Mouse (Mus musculus): ENCODE results near the gene Usp28. TPM values are rescaled to one million over a fixed set of nuclear protein-coding genes. Genes with fewer than 3 reads are reported as not detected.

The Usp28 gene
- total and polyA plus RNA-seq, 3 experiments: 5.8 to 9.3 (median 7.0) TPM

- DNase-seq (ENCODE audit: extremely low read depth): no peak
- in situ Hi-C loops (cut with MboI; ENCODE audit: low pct_ligation_motif_present, low pct_unique_long_range_greater_than_20kb, low sequenced_read_pairs): no loop called here
- Histone ChIP-seq H3K27me3 (replicated peaks) (no peaks in the 10 kb centered on the region), H3K4me3 (replicated peaks in 1 of 3; ENCODE audit: low read depth in 2 of 3, low read length in 2 of 3, poor library complexity in 1 of 3) (no peak overlapping the region), H3K36me3 (replicated peaks in 1 of 2; ENCODE audit: control insufficient read depth in 1 of 2, insufficient read depth in 1 of 2, low read length in 1 of 2) (peaks cover 3 to 53% of the 10 kb centered on the region in 2 experiments), H3K9me3 (replicated peaks; ENCODE audit: low read length) (no peaks in the 10 kb centered on the region), H3K4me2 (ENCODE audit: insufficient read depth, low read depth, poor library complexity, severe bottlenecking) (no peak overlapping the region), H3K79me2 (replicated peaks; ENCODE audit: control insufficient read depth, extremely low read depth, insufficient read depth, poor library complexity, severe bottlenecking) (no peaks in the 10 kb centered on the region), H3K27ac (ENCODE audit: insufficient read depth, low read depth) (no peak overlapping the region), H3K4me1 (ENCODE audit: control insufficient read depth in 1 of 2, insufficient read depth in 2 of 2) (peaks cover 0 to 14% of the 10 kb centered on the region in 2 experiments; a peak in 2 of 4 replicates), H3K9ac (ENCODE audit: insufficient read depth, low read depth) (no peak overlapping the region)
- dilution Hi-C loops (cut with MboI; ENCODE audit: extremely low pct_ligation_motif_present, extremely low pct_unique_long_range_greater_than_20kb, low sequenced_read_pairs): no loop called here
- TF ChIP-seq MYC (IDR thresholded peaks at IDR 0.05; ENCODE audit: low read depth, low read length) (no peak), JUN (IDR thresholded peaks at IDR 0.05; ENCODE audit: insufficient read depth, low read depth, low read length) (no peak), USF2 (conservative IDR thresholded peaks at IDR 0.05; ENCODE audit: low read depth, low read length) (no peak), NELFE (IDR thresholded peaks at IDR 0.05; ENCODE audit: low read depth, low read length) (no peak), MAFK (IDR thresholded peaks at IDR 0.05; ENCODE audit: insufficient replicate concordance, low read length) (no peak), E2F4 (IDR thresholded peaks at IDR 0.05; ENCODE audit: insufficient replicate concordance, low read depth, low read length) (no peak), TBP (conservative IDR thresholded peaks at IDR 0.05; ENCODE audit: low read depth, low read length) (no peak), KAT2A (IDR thresholded peaks at IDR 0.05; ENCODE audit: insufficient replicate concordance, low read length) (no peak), ETS1 (conservative IDR thresholded peaks at IDR 0.05; ENCODE audit: low read depth, low read length) (no peak)
These were observed 14.1 kb downstream of the Usp28 start for GRCm38 (mm10) chr9:48999256-48999655.

DNA sequence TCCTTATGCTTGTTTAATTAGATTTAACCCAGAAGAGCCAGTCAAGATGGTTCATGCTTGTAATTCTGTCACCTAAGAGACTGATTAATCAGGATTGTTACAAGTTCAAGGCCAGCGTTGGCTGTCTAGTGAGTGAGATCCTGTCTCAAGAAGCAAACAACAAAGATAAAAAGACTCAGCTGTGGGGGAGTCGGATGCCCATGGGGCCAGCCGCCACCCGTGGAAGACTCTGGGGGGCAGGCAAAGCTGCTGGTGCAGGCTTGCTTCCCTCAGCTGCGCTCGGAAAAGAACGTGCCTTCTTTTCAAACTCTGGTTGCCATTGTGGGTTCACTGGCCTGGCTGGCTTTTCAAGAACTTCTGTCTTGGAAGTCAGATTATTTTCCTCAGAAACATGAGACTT lies 30.6 kb downstream of the Usp28 start:
- Histone ChIP-seq H3K4me3 (replicated peaks in 1 of 3; ENCODE audit: low read depth in 2 of 3, low read length in 2 of 3, poor library complexity in 1 of 3) (no peak overlapping the region), H3K79me2 (replicated peaks; ENCODE audit: control insufficient read depth, extremely low read depth, insufficient read depth, poor library complexity, severe bottlenecking) (no peaks in the 10 kb centered on the region), H3K27ac (ENCODE audit: insufficient read depth, low read depth) (no peak overlapping the region), H3K4me1 (ENCODE audit: control insufficient read depth in 1 of 2, insufficient read depth in 2 of 2) (peaks cover 0 to 12% of the 10 kb centered on the region in 2 experiments; a peak in 2 of 4 replicates), H3K4me2 (ENCODE audit: insufficient read depth, low read depth, poor library complexity, severe bottlenecking) (no peak overlapping the region), H3K36me3 (replicated peaks in 1 of 2; ENCODE audit: control insufficient read depth in 1 of 2, insufficient read depth in 1 of 2, low read length in 1 of 2) (peaks cover 14 to 67% of the 10 kb centered on the region in 2 experiments), H3K9ac (ENCODE audit: insufficient read depth, low read depth) (no peak overlapping the region), H3K27me3 (replicated peaks) (no peaks in the 10 kb centered on the region), H3K9me3 (replicated peaks; ENCODE audit: low read length) (no peaks in the 10 kb centered on the region)
- no peak for DNase-seq (ENCODE audit: extremely low read depth)
- dilution Hi-C loops (cut with MboI; ENCODE audit: extremely low pct_ligation_motif_present, extremely low pct_unique_long_range_greater_than_20kb, low sequenced_read_pairs): no loop called here
- in situ Hi-C loops (cut with MboI; ENCODE audit: low pct_ligation_motif_present, low pct_unique_long_range_greater_than_20kb, low sequenced_read_pairs): no loop called here
- TF ChIP-seq EP300 (IDR thresholded peaks at IDR 0.05; ENCODE audit: low read length) (no peak), MXI1 (IDR thresholded peaks at IDR 0.05; ENCODE audit: low read depth, low read length) (no peak), UBTF (IDR thresholded peaks at IDR 0.05; ENCODE audit: low read depth, low read length) (no peak), ZC3H11A (IDR thresholded peaks at IDR 0.05; ENCODE audit: low read depth, low read length) (no peak), ZMIZ1 (IDR thresholded peaks at IDR 0.05; ENCODE audit: low read depth, low read length) (no peak), BHLHE40 (IDR thresholded peaks at IDR 0.05; ENCODE audit: low read depth, low read length) (no peak), RCOR1 (conservative IDR thresholded peaks at IDR 0.05; ENCODE audit: low read depth, low read length) (no peak), MAZ (IDR thresholded peaks at IDR 0.05; ENCODE audit: low read depth, low read length) (no peak), SMC3 (IDR thresholded peaks at IDR 0.05; ENCODE audit: low read depth, low read length) (no peak), CTCF (conservative IDR thresholded peaks at IDR 0.05 in 1 of 2, IDR thresholded peaks at IDR 0.05 in 1 of 2; ENCODE audit: low read depth in 2 of 2, low read length in 2 of 2) (no peak), NELFE (IDR thresholded peaks at IDR 0.05; ENCODE audit: low read depth, low read length) (no peak)

Measured in CH12.LX (cell line).